Mouse (Mus musculus): ENCODE results near the gene Pla2g2d. TPM values are rescaled to one million over a fixed set of nuclear protein-coding genes. Genes with fewer than 3 reads are reported as not detected.

Gene Pla2g2d
- polyA plus RNA-seq, 1 experiment from 2014 or later, result 0.22 TPM

GRCm38 (mm10) chr4:138752603-138753002 is 22.9 kb upstream of the Pla2g2d start:
- ATAC-seq (ENCODE audit: insufficient number of reproducible peaks, insufficient read depth, low FRiP score, low TSS enrichment, low read depth), result no peak
- H3K36me3 ChIP-seq, result no peaks in the 10 kb centered on the region
- no peak overlapping the region for H3K9ac ChIP-seq
- H3K9me3 ChIP-seq, result peaks cover 5% of the 10 kb centered on the region; the same call in 1 of the 2 replicates
- 89% methylated on average over 6 of the region's 6 CpGs for WGBS
- H3K4me3 ChIP-seq, result no peak overlapping the region
- no peaks in the 10 kb centered on the region; the same call in 1 of the 2 replicates for H3K27me3 ChIP-seq
- no peak overlapping the region for H3K27ac ChIP-seq
- H3K4me1 ChIP-seq, result no peaks in the 10 kb centered on the region
- H3K4me2 ChIP-seq, result no peak overlapping the region

- no peaks in the 10 kb centered on the region for H3K4me1 ChIP-seq
- H3K9me3 ChIP-seq, result peaks cover 5% of the 10 kb centered on the region; the same call in 1 of the 2 replicates
- no peak overlapping the region for H3K4me2 ChIP-seq
- H3K27me3 ChIP-seq, result no peaks in the 10 kb centered on the region
- H3K36me3 ChIP-seq, result no peaks in the 10 kb centered on the region
- H3K9ac ChIP-seq, result no peak overlapping the region
- no peak overlapping the region for H3K27ac ChIP-seq
- WGBS, result 82% methylated on average over 3 of the region's 3 CpGs
- H3K4me3 ChIP-seq, result no peak overlapping the region
- no peak for ATAC-seq (ENCODE audit: insufficient number of reproducible peaks, insufficient read depth, low FRiP score, low TSS enrichment, low read depth)
These were observed 21.9 kb upstream of the Pla2g2d start for GRCm38 (mm10) chr4:138753608-138754007.

- no peak overlapping the region for H3K9ac ChIP-seq
- peaks cover 5% of the 10 kb centered on the region; the same call in 1 of the 2 replicates for H3K9me3 ChIP-seq
- H3K27me3 ChIP-seq, result no peaks in the 10 kb centered on the region
- H3K4me2 ChIP-seq, result no peak overlapping the region
- no peaks in the 10 kb centered on the region for H3K4me1 ChIP-seq
- WGBS, result 77% methylated on average over 9 of the region's 9 CpGs
- no peak for ATAC-seq (ENCODE audit: insufficient number of reproducible peaks, insufficient read depth, low FRiP score, low TSS enrichment, low read depth)
- no peak overlapping the region for H3K4me3 ChIP-seq
- H3K36me3 ChIP-seq, result no peaks in the 10 kb centered on the region
- H3K27ac ChIP-seq, result no peak overlapping the region
These were observed 21.1 kb upstream of the Pla2g2d start for GRCm38 (mm10) chr4:138754432-138754831.

GRCm38 (mm10) chr4:138755439-138755838 is 20.1 kb upstream of the Pla2g2d start:
- Histone ChIP-seq H3K4me1 (no peaks in the 10 kb centered on the region), H3K9me3 (peaks cover 5% of the 10 kb centered on the region; the same call in 1 of the 2 replicates), H3K4me3 (no peak overlapping the region), H3K4me2 (no peak overlapping the region), H3K9ac (no peak overlapping the region), H3K27ac (0 out of 2 replicates have a peak overlapping the region, but pooled peaks have one; percentile 22), H3K27me3 (no peaks in the 10 kb centered on the region), H3K36me3 (no peaks in the 10 kb centered on the region)
- ATAC-seq (ENCODE audit: insufficient number of reproducible peaks, insufficient read depth, low FRiP score, low TSS enrichment, low read depth), result no peak
- WGBS, result 62% methylated on average over 4 of the region's 4 CpGs

- peaks cover 5% of the 10 kb centered on the region; the same call in 1 of the 2 replicates for H3K9me3 ChIP-seq
- H3K4me2 ChIP-seq, result no peak overlapping the region
- H3K9ac ChIP-seq, result no peak overlapping the region
- ATAC-seq (ENCODE audit: insufficient number of reproducible peaks, insufficient read depth, low FRiP score, low TSS enrichment, low read depth), result no peak
- no peaks in the 10 kb centered on the region for H3K4me1 ChIP-seq
- 72% methylated on average over 11 of the region's 11 CpGs for WGBS
- no peaks in the 10 kb centered on the region for H3K27me3 ChIP-seq
- no peak overlapping the region; the same call in 1 of the 2 replicates for H3K27ac ChIP-seq
- no peaks in the 10 kb centered on the region for H3K36me3 ChIP-seq
- no peak overlapping the region for H3K4me3 ChIP-seq
These were observed 19.6 kb upstream of the Pla2g2d start for GRCm38 (mm10) chr4:138755983-138756382.

- 76% methylated on average over 8 of the region's 8 CpGs for WGBS
- H3K27ac ChIP-seq, result no peak within 1 kb of the TSS
These were observed 18.1 kb upstream of the Pla2g2d start, which contains the start of gene Pla2g2f for GRCm38 (mm10) chr4:138757416-138757815. TSS of gene Pla2g2f (minus strand) at chr4:138757626.

GRCm38 (mm10) chr4:138762266-138762665 is 13.3 kb upstream of the Pla2g2d start:
- Histone ChIP-seq H3K4me1 (no peaks in the 10 kb centered on the region), H3K9ac (no peak overlapping the region), H3K9me3 (no peaks in the 10 kb centered on the region), H3K4me3 (no peak overlapping the region), H3K27ac (no peak overlapping the region), H3K27me3 (no peaks in the 10 kb centered on the region), H3K36me3 (no peaks in the 10 kb centered on the region), H3K4me2 (no peak overlapping the region)
- no peak for ATAC-seq (ENCODE audit: insufficient number of reproducible peaks, insufficient read depth, low FRiP score, low TSS enrichment, low read depth)
- 77% methylated on average over 9 of the region's 9 CpGs for WGBS

More at GRCm38 (mm10) chr4:138757416-138757815, 18.1 kb upstream of the Pla2g2d start, which contains the start of gene Pla2g2f:
- ATAC-seq (ENCODE audit: insufficient number of reproducible peaks, insufficient read depth, low FRiP score, low TSS enrichment, low read depth), result no peak
- Histone ChIP-seq H3K27me3 (no peaks in the 10 kb centered on the region), H3K36me3 (no peaks in the 10 kb centered on the region), H3K4me1 (no peaks in the 10 kb centered on the region), H3K4me3 (no peak within 1 kb of the TSS), H3K4me2 (no peak within 1 kb of the TSS), H3K9me3 (peaks cover 4% of the 10 kb centered on the region; the same call in 1 of the 2 replicates), H3K9ac (no peak within 1 kb of the TSS)

- ATAC-seq (ENCODE audit: insufficient number of reproducible peaks, insufficient read depth, low FRiP score, low TSS enrichment, low read depth), result no peak
- no peaks in the 10 kb centered on the region for H3K4me1 ChIP-seq
- H3K9ac ChIP-seq, result no peak overlapping the region
- no peaks in the 10 kb centered on the region for H3K27me3 ChIP-seq
- no peaks in the 10 kb centered on the region for H3K36me3 ChIP-seq
- no peak overlapping the region for H3K4me2 ChIP-seq
- H3K9me3 ChIP-seq, result no peaks in the 10 kb centered on the region
- H3K27ac ChIP-seq, result no peak overlapping the region
- H3K4me3 ChIP-seq, result no peak overlapping the region
- 78% methylated on average over 10 of the region's 10 CpGs for WGBS
These were observed 3.6 kb upstream of the Pla2g2d start for GRCm38 (mm10) chr4:138771970-138772369.

GRCm38 (mm10) chr4:138772386-138772785 is 3.1 kb upstream of the Pla2g2d start:
- WGBS, result 72% methylated on average over 5 of the region's 5 CpGs
- Histone ChIP-seq H3K27me3 (no peaks in the 10 kb centered on the region), H3K4me2 (no peak overlapping the region), H3K36me3 (no peaks in the 10 kb centered on the region), H3K4me3 (no peak overlapping the region), H3K27ac (no peak overlapping the region), H3K9ac (no peak overlapping the region), H3K9me3 (no peaks in the 10 kb centered on the region), H3K4me1 (no peaks in the 10 kb centered on the region)
- ATAC-seq (ENCODE audit: insufficient number of reproducible peaks, insufficient read depth, low FRiP score, low TSS enrichment, low read depth), result no peak

- no peak overlapping the region for H3K27ac ChIP-seq
- H3K4me3 ChIP-seq, result no peak overlapping the region
- no peaks in the 10 kb centered on the region for H3K36me3 ChIP-seq
- no peaks in the 10 kb centered on the region for H3K9me3 ChIP-seq
- WGBS, result 31% methylated on average over 20 of the region's 20 CpGs
- no peak overlapping the region for H3K4me2 ChIP-seq
- peaks cover 6% of the 10 kb centered on the region; the same call in 1 of the 2 replicates for H3K4me1 ChIP-seq
- no peak overlapping the region for H3K9ac ChIP-seq
- H3K27me3 ChIP-seq, result no peaks in the 10 kb centered on the region
- ATAC-seq (ENCODE audit: insufficient number of reproducible peaks, insufficient read depth, low FRiP score, low TSS enrichment, low read depth), result no peak
These were observed 2.2 kb downstream of the Pla2g2d start for GRCm38 (mm10) chr4:138777417-138778407.

- no peak overlapping the region for H3K27ac ChIP-seq
- ATAC-seq (ENCODE audit: insufficient number of reproducible peaks, insufficient read depth, low FRiP score, low TSS enrichment, low read depth), result no peak
- no peaks in the 10 kb centered on the region for H3K36me3 ChIP-seq
- no peak overlapping the region for H3K4me2 ChIP-seq
- peaks cover 6% of the 10 kb centered on the region; the same call in 1 of the 2 replicates for H3K4me1 ChIP-seq
- WGBS, result 87% methylated on average over 5 of the region's 5 CpGs
- no peak overlapping the region for H3K9ac ChIP-seq
- no peak overlapping the region for H3K4me3 ChIP-seq
- no peaks in the 10 kb centered on the region for H3K27me3 ChIP-seq
- no peaks in the 10 kb centered on the region for H3K9me3 ChIP-seq
These were observed 4.8 kb downstream of the Pla2g2d start for GRCm38 (mm10) chr4:138780300-138780699.
